Mouse (Mus musculus) spleen, adult 2 months (tissue): ENCODE measurements around the gene B3gat3.

ENCODE experiments used
- CTCF ChIP-seq: fragments of 200-500 bp; IDR thresholded peaks from 2 replicates; pipeline ENCODE4 v1.5.1; 2011; ENCODE audit warnings: mild to moderate bottlenecking, inconsistent platforms; ENCODE audit not compliant: insufficient read depth, insufficient read length, insufficient replicate concordance; ENCODE audit errors: extremely low read depth
- POLR2A ChIP-seq: fragments of 200-500 bp; IDR thresholded peaks from 2 replicates; pipeline ENCODE4 v1.6.1; 2011; ENCODE audit warnings: low read depth, low read length, inconsistent platforms

DNA sequence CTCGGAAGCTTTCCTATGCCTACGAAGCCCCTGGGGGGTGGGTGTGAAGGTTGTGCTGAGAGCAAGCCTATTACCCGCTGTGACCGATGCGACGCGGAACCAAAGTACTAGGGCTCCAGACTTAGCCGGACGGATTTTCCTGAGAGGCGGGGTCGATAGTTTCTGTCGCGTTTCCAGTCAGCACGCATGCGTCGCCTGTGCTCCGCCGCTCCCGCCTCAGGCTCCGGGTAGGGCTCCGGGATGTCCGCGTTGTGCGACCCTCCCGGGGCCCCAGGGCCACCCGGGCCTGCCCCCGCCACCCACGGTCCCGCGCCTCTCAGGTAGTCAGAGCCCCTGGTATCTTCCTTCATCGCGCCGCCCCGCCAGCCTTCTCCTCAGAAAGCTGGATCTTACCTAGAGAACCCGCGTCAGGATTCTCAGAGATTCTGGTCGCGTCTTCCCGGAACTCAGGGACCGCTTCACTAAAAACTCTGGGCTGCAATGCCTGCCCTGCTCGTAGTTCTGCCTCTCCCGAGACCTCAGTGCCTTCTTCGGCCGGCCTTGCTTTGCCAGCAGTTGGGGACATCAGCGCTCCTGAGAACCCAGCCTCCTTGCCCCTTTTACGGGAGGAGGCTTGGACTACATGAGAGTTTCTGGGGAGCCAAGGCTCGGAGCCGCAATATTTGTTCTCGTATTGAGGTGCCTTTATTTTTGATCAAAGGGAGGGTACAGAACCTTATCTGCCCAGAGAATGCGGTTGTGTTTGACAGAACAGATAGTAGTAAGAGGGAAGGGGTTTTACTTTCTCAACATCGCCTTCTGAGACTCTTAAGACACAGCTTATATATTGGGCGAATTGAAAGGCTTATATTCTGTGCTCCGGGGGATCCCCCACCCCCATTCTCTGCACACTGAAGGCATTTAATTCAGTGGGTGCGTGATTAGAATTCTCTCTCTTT lies 27.1 kb upstream of the B3gat3 start, which contains the start of gene Ints5:
- TF ChIP-seq CTCF (no peak), POLR2A (peak; percentile 77)
